Mouse (Mus musculus) neural tube, embryonic 11.5 days (tissue): ENCODE measurements around the gene E030018B13Rik. TPM values are rescaled to one million over a fixed set of nuclear protein-coding genes. Genes with fewer than 3 reads are reported as not detected.

ENCODE experiments used
- ATAC-seq: fragments of 200-750 bp; cut with Nextera tagmentation; 2 replicates; pipeline ENCODE4 v1.8.0; 2017; ENCODE audit warnings: moderate number of reproducible peaks, mild to moderate bottlenecking, moderate TSS enrichment, moderate library complexity; ENCODE audit not compliant: insufficient read depth, low FRiP score, low TSS enrichment
- DNase-seq: peaks from one replicate; pipeline ENCODE4 v3.0.0-alpha.2; 2015; ENCODE audit warnings: low spot score
- H3K27ac ChIP-seq: fragments of 300-500 bp; sonication (generic); 2 replicates; pipeline ENCODE4 v1.5.1; 2014; ENCODE audit warnings: low read depth, mild to moderate bottlenecking, low read length
- H3K27me3 ChIP-seq: fragments of 300-500 bp; sonication (generic); 2 replicates; pipeline ENCODE4 v1.6.1; 2014; ENCODE audit warnings: mild to moderate bottlenecking, low read length, mixed read lengths; ENCODE audit not compliant: control insufficient read depth, insufficient read depth
- H3K36me3 ChIP-seq: fragments of 300-500 bp; sonication (generic); 2 replicates; pipeline ENCODE4 v1.6.1; 2014; ENCODE audit warnings: mild to moderate bottlenecking, low read length, moderate library complexity, mixed read lengths; ENCODE audit not compliant: control insufficient read depth, insufficient read depth
- H3K4me1 ChIP-seq: fragments of 300-500 bp; sonication (generic); 2 replicates; pipeline ENCODE4 v1.6.1; 2014; ENCODE audit warnings: low read length, mixed read lengths; ENCODE audit not compliant: control insufficient read depth, insufficient read depth
- H3K4me2 ChIP-seq: fragments of 300-500 bp; sonication (generic); 2 replicates; pipeline ENCODE4 v1.6.1; 2014; ENCODE audit warnings: low read depth, mild to moderate bottlenecking, moderate library complexity
- H3K4me3 ChIP-seq: fragments of 300-500 bp; sonication (generic); 2 replicates; pipeline ENCODE4 v1.5.1; 2014; ENCODE audit warnings: low read depth, low read length
- H3K9ac ChIP-seq: fragments of 300-500 bp; sonication (generic); 2 replicates; pipeline ENCODE4 v1.6.1; 2014; ENCODE audit warnings: mild to moderate bottlenecking, low read length
- H3K9me3 ChIP-seq: fragments of 300-500 bp; sonication (generic); 2 replicates; pipeline ENCODE4 v1.6.1; 2016; ENCODE audit warnings: low read length; ENCODE audit not compliant: control insufficient read depth
- WGBS: fragments of 180-500 bp; shearing (Covaris S2); extraction: QIAGEN DNeasy Blood & Tissue Kit; methylation state at CpG from one replicate; pipeline ENCODE4 v1.1.7; 2014; 5-methylcytosine and 5-hydroxymethylcytosine counted together
- polyA plus RNA-seq: library from polyadenylated mRNA; unstranded; fragments of >200 nt; fragmentation: Nextera tagmentation; extraction: Ambion mirVana; gene quantifications from 2 replicates; pipeline ENCODE4 v1.2.1, GENCODE M21; 2014

Gene E030018B13Rik
- polyA plus RNA-seq, result not detected in 2 replicates

- DNase-seq (no peak), ATAC-seq (no peak)
- no peak within 1 kb of the TSS for H3K4me2 ChIP-seq
- H3K36me3 ChIP-seq, result no peaks in the 10 kb centered on the region
- H3K9ac ChIP-seq, result no peak within 1 kb of the TSS
- no peaks in the 10 kb centered on the region for H3K9me3 ChIP-seq
- no peak within 1 kb of the TSS for H3K27ac ChIP-seq
- H3K27me3 ChIP-seq, result no peaks in the 10 kb centered on the region
- peaks cover 10% of the 10 kb centered on the region; the same call in 1 of the 2 replicates for H3K4me1 ChIP-seq
- WGBS, result 97% methylated on average over 6 of the region's 6 CpGs
- no peak within 1 kb of the TSS for H3K4me3 ChIP-seq
Observed at GRCm38 (mm10) chr7:63916268-63916907, at the start of gene E030018B13Rik. Gene E030018B13Rik (plus strand): TSS chr7:63916857.

DNA sequence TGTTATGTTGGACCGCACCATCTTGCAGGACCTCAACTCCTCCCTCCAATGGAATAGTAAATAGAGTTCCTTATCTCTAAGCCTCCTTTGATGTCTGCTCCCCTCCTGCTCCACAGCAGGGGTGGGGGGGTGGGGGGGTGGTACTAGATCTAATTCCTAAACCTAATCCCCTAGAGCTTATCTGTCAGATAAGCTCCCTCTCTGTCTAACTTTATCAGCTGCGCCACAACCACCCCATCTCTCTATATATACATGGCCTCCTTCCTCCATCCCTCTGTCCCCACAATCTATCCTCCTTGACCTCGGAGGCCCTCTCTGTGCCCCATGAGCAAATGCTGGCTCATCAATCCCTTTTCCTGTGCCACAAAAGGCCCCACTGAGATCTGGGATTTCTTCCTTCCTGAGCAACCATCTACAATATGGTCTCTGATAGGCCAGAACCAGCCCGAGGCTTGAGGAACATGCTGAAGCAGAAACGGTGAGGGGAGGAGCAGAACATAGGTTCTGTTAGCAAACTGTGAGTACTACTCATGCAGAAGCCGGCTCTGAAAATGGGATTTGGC lies 48.2 kb upstream of the E030018B13Rik start:
- H3K4me1 ChIP-seq, result no peaks in the 10 kb centered on the region
- DNase-seq, result no peak
- no peak overlapping the region for H3K4me3 ChIP-seq
- H3K9me3 ChIP-seq, result no peaks in the 10 kb centered on the region
- no peaks in the 10 kb centered on the region for H3K27me3 ChIP-seq
- H3K36me3 ChIP-seq, result no peaks in the 10 kb centered on the region
- H3K27ac ChIP-seq, result no peak overlapping the region
- 78% methylated on average over 6 of the region's 6 CpGs for WGBS
- ATAC-seq, result no peak
- H3K9ac ChIP-seq, result no peak overlapping the region
- H3K4me2 ChIP-seq, result no peak overlapping the region

DNA sequence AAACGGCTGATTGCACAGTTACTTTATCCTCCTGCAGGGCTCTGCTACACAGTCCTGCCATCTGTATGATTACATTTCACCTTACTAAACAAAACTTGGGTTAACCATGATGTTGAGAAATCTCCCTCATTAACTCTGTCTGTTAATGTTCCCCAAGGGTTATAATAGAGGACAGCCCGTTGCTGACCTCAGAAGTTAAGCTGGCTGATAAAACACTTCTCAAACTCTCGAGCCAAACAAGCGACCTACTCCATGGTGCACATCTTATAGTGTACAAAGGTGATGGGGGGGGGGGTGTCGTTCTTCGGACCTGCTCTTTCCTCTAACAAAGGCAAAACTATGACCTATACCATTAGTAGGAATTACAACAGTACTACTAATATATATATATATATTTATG lies 45.0 kb upstream of the E030018B13Rik start:
- Histone ChIP-seq H3K27me3 (no peaks in the 10 kb centered on the region), H3K4me2 (no peak overlapping the region), H3K4me1 (no peaks in the 10 kb centered on the region), H3K9ac (no peak overlapping the region), H3K27ac (no peak overlapping the region), H3K36me3 (no peaks in the 10 kb centered on the region), H3K4me3 (no peak overlapping the region), H3K9me3 (no peaks in the 10 kb centered on the region)
- 83% methylated on average over 6 of the region's 6 CpGs for WGBS
- DNase-seq (no peak), ATAC-seq (no peak)

GRCm38 (mm10) chr7:63873880-63874279 lies 42.8 kb upstream of the E030018B13Rik start:
- no peak overlapping the region for H3K9ac ChIP-seq
- no peaks in the 10 kb centered on the region for H3K9me3 ChIP-seq
- no peak for ATAC-seq
- 80% methylated on average over 12 of the region's 12 CpGs for WGBS
- no peaks in the 10 kb centered on the region for H3K27me3 ChIP-seq
- H3K4me2 ChIP-seq, result no peak overlapping the region
- no peak overlapping the region for H3K27ac ChIP-seq
- DNase-seq, result no peak
- no peaks in the 10 kb centered on the region for H3K4me1 ChIP-seq
- H3K4me3 ChIP-seq, result no peak overlapping the region
- H3K36me3 ChIP-seq, result no peaks in the 10 kb centered on the region

- no peak overlapping the region for H3K4me2 ChIP-seq
- no peak for ATAC-seq
- H3K9ac ChIP-seq, result no peak overlapping the region
- no peak overlapping the region for H3K4me3 ChIP-seq
- no peaks in the 10 kb centered on the region for H3K9me3 ChIP-seq
- no peak for DNase-seq
- no peak overlapping the region for H3K27ac ChIP-seq
- H3K36me3 ChIP-seq, result no peaks in the 10 kb centered on the region
- H3K4me1 ChIP-seq, result no peaks in the 10 kb centered on the region
- no peaks in the 10 kb centered on the region for H3K27me3 ChIP-seq
Observed at GRCm38 (mm10) chr7:63875686-63876085, 41.0 kb upstream of the E030018B13Rik start.

GRCm38 (mm10) chr7:63876640-63877039 lies 40.0 kb upstream of the E030018B13Rik start:
- Histone ChIP-seq H3K9ac (no peak overlapping the region), H3K36me3 (no peaks in the 10 kb centered on the region), H3K4me3 (no peak overlapping the region), H3K27me3 (no peaks in the 10 kb centered on the region), H3K27ac (no peak overlapping the region), H3K4me1 (no peaks in the 10 kb centered on the region), H3K9me3 (no peaks in the 10 kb centered on the region), H3K4me2 (no peak overlapping the region)
- DNase-seq (no peak), ATAC-seq (no peak)
- WGBS, result 89% methylated on average over 2 of the region's 2 CpGs

DNA sequence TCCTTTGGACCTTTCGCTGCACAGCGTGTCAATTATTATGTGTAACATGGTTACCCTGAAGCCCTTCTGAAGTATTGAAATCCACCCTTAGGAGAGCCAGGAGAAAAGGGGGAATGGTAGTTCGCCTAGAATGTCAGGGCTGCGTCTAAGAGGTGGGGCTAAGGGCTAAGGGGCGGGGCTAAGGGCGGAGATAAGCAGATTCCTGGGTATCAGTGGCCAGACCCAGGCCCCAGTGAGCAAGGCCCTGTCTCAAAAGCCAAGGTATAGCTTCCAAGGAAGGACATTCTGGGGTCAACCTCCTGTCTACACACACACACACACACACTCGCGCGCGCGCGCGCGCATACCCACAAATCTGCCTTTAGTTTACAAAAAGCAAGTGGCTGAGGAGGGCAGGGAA lies 39.0 kb upstream of the E030018B13Rik start:
- no peaks in the 10 kb centered on the region for H3K36me3 ChIP-seq
- no peak overlapping the region for H3K4me2 ChIP-seq
- no peaks in the 10 kb centered on the region for H3K27me3 ChIP-seq
- no peak overlapping the region for H3K9ac ChIP-seq
- H3K4me3 ChIP-seq, result no peak overlapping the region
- no peak overlapping the region for H3K27ac ChIP-seq
- no peak for DNase-seq
- no peaks in the 10 kb centered on the region for H3K9me3 ChIP-seq
- H3K4me1 ChIP-seq, result no peaks in the 10 kb centered on the region
- ATAC-seq, result no peak
- WGBS, result 31% methylated on average over 14 of the region's 14 CpGs

DNA sequence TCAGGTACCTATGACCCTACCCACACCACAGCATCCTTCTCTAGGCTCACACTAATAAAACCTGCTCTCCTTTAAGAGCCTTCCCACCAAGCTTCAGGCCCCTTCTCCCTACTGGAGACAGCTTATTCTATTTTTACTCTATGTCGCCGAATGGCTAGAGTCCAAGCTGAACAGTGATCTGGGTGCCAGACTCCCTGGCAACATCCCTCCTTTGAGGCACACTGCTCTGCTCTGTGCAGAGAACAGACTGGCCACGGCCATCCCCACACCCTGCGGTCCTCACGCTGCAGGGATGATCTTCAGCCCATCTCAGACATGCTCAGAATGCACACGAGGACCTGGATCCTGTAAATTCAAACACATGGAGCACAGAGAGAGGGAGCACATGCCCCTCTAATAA lies 37.1 kb upstream of the E030018B13Rik start:
- Histone ChIP-seq H3K4me2 (no peak overlapping the region), H3K9me3 (no peaks in the 10 kb centered on the region), H3K4me1 (no peaks in the 10 kb centered on the region), H3K27me3 (no peaks in the 10 kb centered on the region), H3K9ac (no peak overlapping the region), H3K27ac (no peak overlapping the region), H3K4me3 (no peak overlapping the region), H3K36me3 (no peaks in the 10 kb centered on the region)
- DNase-seq, result no peak
- no peak for ATAC-seq
- WGBS, result 90% methylated on average over 6 of the region's 6 CpGs

DNA sequence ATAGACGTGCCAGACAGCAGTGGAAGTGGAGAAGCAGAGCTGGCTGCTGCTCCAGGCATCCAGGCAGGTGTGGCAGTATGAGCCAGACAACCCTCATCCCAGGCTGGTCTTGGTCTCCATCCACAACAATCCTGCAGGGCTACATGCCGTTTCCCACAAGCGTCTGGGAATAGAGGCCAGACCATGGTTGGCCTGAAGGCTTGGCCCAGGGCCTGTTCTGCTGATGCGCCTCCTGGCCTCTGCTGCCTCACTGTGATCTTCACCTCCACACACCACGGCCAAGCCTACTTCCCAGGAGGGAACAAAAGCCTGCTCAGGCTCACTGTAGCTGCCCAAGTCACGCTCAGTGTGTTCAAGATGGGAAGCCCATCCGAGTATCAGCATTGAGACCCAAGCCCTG lies 33.9 kb upstream of the E030018B13Rik start:
- ATAC-seq (no peak), DNase-seq (no peak)
- no peak overlapping the region for H3K9ac ChIP-seq
- H3K27me3 ChIP-seq, result no peaks in the 10 kb centered on the region
- no peak overlapping the region for H3K4me2 ChIP-seq
- H3K4me1 ChIP-seq, result no peaks in the 10 kb centered on the region
- H3K9me3 ChIP-seq, result no peaks in the 10 kb centered on the region
- no peak overlapping the region for H3K27ac ChIP-seq
- H3K4me3 ChIP-seq, result no peak overlapping the region
- WGBS, result 89% methylated on average over 7 of the region's 7 CpGs
- no peaks in the 10 kb centered on the region for H3K36me3 ChIP-seq
